Mouse (Mus musculus) midbrain, embryonic 12.5 days (tissue): ENCODE measurements around the gene Mpc1. TPM values are rescaled to one million over a fixed set of nuclear protein-coding genes. Genes with fewer than 3 reads are reported as not detected.
A peak's percentile ranks its signal among the peaks of the same experiment; 100 is the strongest.

Experiments used
- ATAC-seq: fragments of 200-750 bp; cut with Nextera tagmentation; 2 replicates; pipeline ENCODE4 v1.8.0; 2017; ENCODE audit warnings: low read depth, moderate TSS enrichment, moderate library complexity; ENCODE audit not compliant: low FRiP score
- H3K27ac ChIP-seq: fragments of 300-500 bp; sonication (generic); replicated peaks from 2 replicates; pipeline ENCODE4 v1.5.1; 2016; ENCODE audit warnings: mild to moderate bottlenecking
- H3K27me3 ChIP-seq: fragments of 300-500 bp; sonication (generic); 2 replicates; pipeline ENCODE4 v1.6.1; 2016; ENCODE audit warnings: mild to moderate bottlenecking
- H3K36me3 ChIP-seq: fragments of 300-500 bp; sonication (generic); 2 replicates; pipeline ENCODE4 v1.6.1; 2016
- H3K4me1 ChIP-seq: fragments of 300-500 bp; sonication (generic); 2 replicates; pipeline ENCODE4 v1.6.1; 2016
- H3K4me2 ChIP-seq: fragments of 300-500 bp; sonication (generic); replicated peaks from 2 replicates; pipeline ENCODE4 v1.6.1; 2016; ENCODE audit warnings: mild to moderate bottlenecking, moderate library complexity
- H3K4me3 ChIP-seq: fragments of 300-500 bp; sonication (generic); 2 replicates; pipeline ENCODE4 v1.5.1; 2016; ENCODE audit warnings: mild to moderate bottlenecking
- H3K9ac ChIP-seq: fragments of 300-500 bp; sonication (generic); replicated peaks from 2 replicates; pipeline ENCODE4 v1.6.1; 2016; ENCODE audit warnings: mild to moderate bottlenecking, moderate library complexity
- H3K9me3 ChIP-seq: fragments of 300-500 bp; sonication (generic); 2 replicates; pipeline ENCODE4 v1.6.1; 2016; ENCODE audit warnings: mild to moderate bottlenecking
- WGBS: fragments of 180-500 bp; shearing (Covaris S2); methylation state at CpG from one replicate; pipeline ENCODE4 v1.1.7; 2016; 5-methylcytosine and 5-hydroxymethylcytosine counted together
- polyA plus RNA-seq: library from polyadenylated mRNA; unstranded; fragments of >200 nt; fragmentation: Nextera tagmentation; extraction: Ambion mirVana; gene quantifications from 2 replicates; pipeline ENCODE4 v1.2.1, GENCODE M21; 2016

Gene Mpc1
- 116 TPM in 2 replicates for polyA plus RNA-seq

GRCm38 (mm10) chr17:8282821-8283525, at the start of gene Mpc1:
Gene Mpc1 (plus strand): TSS chr17:8282904.
- ATAC-seq: peak; percentile 0
- H3K4me1 ChIP-seq: peaks cover 15% of the 10 kb centered on the region
- H3K27me3 ChIP-seq: no peaks in the 10 kb centered on the region; the same call in 1 of the 2 replicates
- H3K36me3 ChIP-seq: no peaks in the 10 kb centered on the region
- peak within 1 kb of the TSS; percentile 100 for H3K4me2 ChIP-seq
- no peaks in the 10 kb centered on the region for H3K9me3 ChIP-seq
- H3K9ac ChIP-seq: peak within 1 kb of the TSS; percentile 75
- WGBS: 2% methylated on average over 35 of the region's 35 CpGs
- H3K4me3 ChIP-seq: peak within 1 kb of the TSS; percentile 70
- peak within 1 kb of the TSS; percentile 82 for H3K27ac ChIP-seq

- H3K4me2 ChIP-seq: no peak overlapping the region
- H3K4me3 ChIP-seq: no peak overlapping the region
- H3K4me1 ChIP-seq: no peaks in the 10 kb centered on the region
- no peak overlapping the region for H3K27ac ChIP-seq
- H3K9ac ChIP-seq: no peak overlapping the region
- WGBS: 84% methylated on average over 15 of the region's 15 CpGs
- no peaks in the 10 kb centered on the region for H3K36me3 ChIP-seq
- H3K27me3 ChIP-seq: 0 out of 2 replicates have a peak, but pooled peaks cover 4% of the 10 kb centered on the region
- no peaks in the 10 kb centered on the region for H3K9me3 ChIP-seq
- ATAC-seq: no peak
These were observed 49.0 kb upstream of the Mpc1 start for GRCm38 (mm10) chr17:8233618-8234214.

GRCm38 (mm10) chr17:8234537-8234936, 48.2 kb upstream of the Mpc1 start:
- WGBS: 88% methylated on average over 4 of the region's 4 CpGs
- no peaks in the 10 kb centered on the region for H3K4me1 ChIP-seq
- H3K36me3 ChIP-seq: no peaks in the 10 kb centered on the region
- H3K27me3 ChIP-seq: 0 out of 2 replicates have a peak, but pooled peaks cover 4% of the 10 kb centered on the region
- H3K4me2 ChIP-seq: no peak overlapping the region
- no peak overlapping the region for H3K27ac ChIP-seq
- H3K4me3 ChIP-seq: no peak overlapping the region
- H3K9ac ChIP-seq: no peak overlapping the region
- ATAC-seq: no peak
- no peaks in the 10 kb centered on the region for H3K9me3 ChIP-seq

- Histone ChIP-seq H3K4me2 (no peak within 1 kb of the TSS), H3K9ac (no peak within 1 kb of the TSS), H3K4me1 (no peaks in the 10 kb centered on the region), H3K36me3 (no peaks in the 10 kb centered on the region), H3K9me3 (no peaks in the 10 kb centered on the region), H3K27me3 (0 out of 2 replicates have a peak, but pooled peaks cover 4% of the 10 kb centered on the region), H3K27ac (no peak within 1 kb of the TSS), H3K4me3 (no peak within 1 kb of the TSS)
- ATAC-seq: no peak
- 80% methylated on average over 3 of the region's 3 CpGs for WGBS
These were observed 47.0 kb upstream of the Mpc1 start, which contains the start of gene Ccr6 for GRCm38 (mm10) chr17:8235743-8236142. Gene Ccr6 (plus strand): TSS chr17:8236043.

GRCm38 (mm10) chr17:8238012-8238710, 44.5 kb upstream of the Mpc1 start:
- ATAC-seq: no peak
- no peak overlapping the region for H3K27ac ChIP-seq
- no peaks in the 10 kb centered on the region for H3K36me3 ChIP-seq
- no peak overlapping the region for H3K4me2 ChIP-seq
- no peak overlapping the region for H3K9ac ChIP-seq
- no peaks in the 10 kb centered on the region for H3K9me3 ChIP-seq
- WGBS: 84% methylated on average over 15 of the region's 15 CpGs
- 0 out of 2 replicates have a peak, but pooled peaks cover 4% of the 10 kb centered on the region for H3K27me3 ChIP-seq
- no peaks in the 10 kb centered on the region for H3K4me1 ChIP-seq
- H3K4me3 ChIP-seq: no peak overlapping the region

GRCm38 (mm10) chr17:8239561-8239960, 43.1 kb upstream of the Mpc1 start:
- no peaks in the 10 kb centered on the region for H3K9me3 ChIP-seq
- no peak overlapping the region for H3K9ac ChIP-seq
- 75% methylated on average over 3 of the region's 3 CpGs for WGBS
- H3K27ac ChIP-seq: no peak overlapping the region
- H3K4me2 ChIP-seq: no peak overlapping the region
- ATAC-seq: no peak
- H3K4me1 ChIP-seq: no peaks in the 10 kb centered on the region
- no peaks in the 10 kb centered on the region for H3K36me3 ChIP-seq
- no peak overlapping the region for H3K4me3 ChIP-seq
- 0 out of 2 replicates have a peak, but pooled peaks cover 3% of the 10 kb centered on the region for H3K27me3 ChIP-seq

- Histone ChIP-seq H3K4me1 (no peaks in the 10 kb centered on the region), H3K27ac (no peak overlapping the region), H3K9ac (no peak overlapping the region), H3K36me3 (no peaks in the 10 kb centered on the region), H3K4me2 (no peak overlapping the region), H3K9me3 (no peaks in the 10 kb centered on the region), H3K4me3 (no peak overlapping the region), H3K27me3 (no peaks in the 10 kb centered on the region)
- WGBS: 77% methylated on average over 4 of the region's 4 CpGs
- no peak for ATAC-seq
These were observed 42.2 kb upstream of the Mpc1 start for GRCm38 (mm10) chr17:8240517-8240916.

GRCm38 (mm10) chr17:8241645-8242044, 41.1 kb upstream of the Mpc1 start:
- Histone ChIP-seq H3K9me3 (no peaks in the 10 kb centered on the region), H3K36me3 (no peaks in the 10 kb centered on the region)
- WGBS: 72% methylated on average over 12 of the region's 12 CpGs

GRCm38 (mm10) chr17:8242186-8242585, 40.5 kb upstream of the Mpc1 start:
- WGBS: 89% methylated on average over 11 of the region's 11 CpGs
- Histone ChIP-seq H3K9ac (no peak overlapping the region), H3K27ac (no peak overlapping the region), H3K4me2 (no peak overlapping the region), H3K27me3 (no peaks in the 10 kb centered on the region), H3K9me3 (no peaks in the 10 kb centered on the region), H3K4me3 (no peak overlapping the region), H3K4me1 (no peaks in the 10 kb centered on the region), H3K36me3 (no peaks in the 10 kb centered on the region)
- no peak for ATAC-seq

More at GRCm38 (mm10) chr17:8241645-8242044, 41.1 kb upstream of the Mpc1 start:
- no peak overlapping the region for H3K4me2 ChIP-seq
- no peaks in the 10 kb centered on the region for H3K27me3 ChIP-seq
- no peaks in the 10 kb centered on the region for H3K4me1 ChIP-seq
- H3K27ac ChIP-seq: no peak overlapping the region
- no peak for ATAC-seq
- no peak overlapping the region for H3K4me3 ChIP-seq
- no peak overlapping the region for H3K9ac ChIP-seq

GRCm38 (mm10) chr17:8244124-8244523, 38.6 kb upstream of the Mpc1 start:
- ATAC-seq: no peak
- Histone ChIP-seq H3K9ac (no peak overlapping the region), H3K4me2 (no peak overlapping the region), H3K27me3 (no peaks in the 10 kb centered on the region), H3K4me3 (no peak overlapping the region), H3K36me3 (no peaks in the 10 kb centered on the region), H3K9me3 (no peaks in the 10 kb centered on the region), H3K4me1 (no peaks in the 10 kb centered on the region), H3K27ac (no peak overlapping the region)
- WGBS: 75% methylated on average over 2 of the region's 2 CpGs

GRCm38 (mm10) chr17:8246102-8246754, 36.5 kb upstream of the Mpc1 start:
- Histone ChIP-seq H3K9me3 (no peaks in the 10 kb centered on the region), H3K27ac (no peak overlapping the region), H3K36me3 (no peaks in the 10 kb centered on the region), H3K27me3 (no peaks in the 10 kb centered on the region), H3K9ac (no peak overlapping the region), H3K4me1 (no peaks in the 10 kb centered on the region), H3K4me2 (no peak overlapping the region), H3K4me3 (no peak overlapping the region)
- 63% methylated on average over 4 of the region's 4 CpGs for WGBS
- no peak for ATAC-seq
